Mouse (Mus musculus): Measurements from ENCODE around the gene Ifnk.

The Ifnk gene

GRCm38 (mm10) chr4:35151756-35152155 is at the start of gene Ifnk:
Gene Ifnk, plus strand, starts transcription at chr4:35152056.
- DNase-seq (ENCODE audit: low read depth, low spot score): no peak

GRCm38 (mm10) chr4:35105115-35105773 is 46.6 kb upstream of the Ifnk start:
- no peak for DNase-seq (ENCODE audit: low read depth, low spot score)

DNA sequence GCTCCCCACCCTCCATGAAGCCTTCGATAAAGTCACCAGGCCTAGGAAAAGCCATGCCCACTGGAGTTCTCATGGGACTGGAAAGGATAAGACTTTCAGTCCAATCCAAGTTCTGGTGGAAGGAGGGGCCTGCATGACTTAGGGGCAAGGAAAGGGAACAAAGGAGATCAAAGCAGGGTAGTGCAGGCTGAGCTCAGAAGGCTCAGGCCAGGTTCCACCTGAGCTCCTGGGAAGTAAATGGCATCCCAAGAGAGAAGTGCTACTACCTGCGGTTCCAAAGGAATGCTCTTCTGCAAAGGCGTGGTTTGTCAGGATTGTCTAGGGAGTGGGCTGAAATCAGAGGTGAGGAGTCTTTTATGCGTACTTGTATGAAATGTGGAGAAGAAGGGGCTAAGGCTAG is 39.4 kb upstream of the Ifnk start:
- no peak for DNase-seq (ENCODE audit: low read depth, low spot score)

GRCm38 (mm10) chr4:35113516-35114248 is 38.2 kb upstream of the Ifnk start:
- no peak for DNase-seq (ENCODE audit: low read depth, low spot score)

DNA sequence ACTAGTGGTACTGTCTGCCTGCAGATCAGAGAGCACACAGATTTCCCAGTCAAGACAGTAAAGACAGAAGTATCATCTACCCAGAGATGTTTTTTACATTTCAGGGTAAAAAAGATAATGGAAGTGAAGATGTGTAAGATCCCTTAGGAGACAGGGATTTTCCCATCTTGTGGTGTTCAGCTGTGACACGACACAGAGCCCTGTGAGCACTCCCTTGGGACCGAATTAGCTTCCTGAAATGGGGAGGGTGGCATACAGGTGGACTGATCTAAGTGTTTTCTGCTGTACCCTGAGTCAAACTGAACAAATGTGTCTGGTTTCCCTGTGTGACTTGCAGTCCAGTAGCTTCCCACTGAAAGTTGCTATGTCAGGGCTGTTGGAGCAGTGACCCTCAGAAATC is 36.9 kb upstream of the Ifnk start:
- no peak for DNase-seq (ENCODE audit: low read depth, low spot score)

GRCm38 (mm10) chr4:35115933-35116332 is 35.9 kb upstream of the Ifnk start:
- DNase-seq (ENCODE audit: low read depth, low spot score): no peak

DNA sequence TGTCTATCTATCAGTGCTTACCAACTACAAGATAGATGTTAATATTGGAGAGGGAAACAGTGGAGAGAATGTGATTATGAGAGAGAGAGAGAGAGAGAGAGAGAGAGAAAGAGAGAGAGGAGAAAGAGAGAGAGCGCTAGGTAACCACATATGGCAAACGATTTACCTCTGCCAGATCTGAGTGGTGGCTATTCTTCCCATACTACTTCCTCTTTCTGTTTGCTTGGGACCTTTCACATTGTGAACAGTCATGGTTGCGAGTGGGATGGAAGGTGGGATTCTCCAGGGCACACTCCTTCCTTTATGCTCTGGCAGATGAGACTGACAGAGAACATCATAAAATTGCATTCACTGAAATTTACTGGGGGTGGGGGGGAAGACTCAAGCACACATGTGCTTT is 34.7 kb upstream of the Ifnk start:
- no peak for DNase-seq (ENCODE audit: low read depth, low spot score)

- DNase-seq (ENCODE audit: low read depth, low spot score): no peak
Observed at GRCm38 (mm10) chr4:35118851-35119250, 33.0 kb upstream of the Ifnk start.

- DNase-seq (ENCODE audit: low read depth, low spot score): no peak
Observed at GRCm38 (mm10) chr4:35120159-35120558, 31.7 kb upstream of the Ifnk start.

GRCm38 (mm10) chr4:35120575-35120974 is 31.3 kb upstream of the Ifnk start:
- DNase-seq (ENCODE audit: low read depth, low spot score): no peak

- DNase-seq (ENCODE audit: low read depth, low spot score): no peak
Observed at GRCm38 (mm10) chr4:35121060-35121459, 30.8 kb upstream of the Ifnk start.

- DNase-seq (ENCODE audit: low read depth, low spot score): no peak
Observed at GRCm38 (mm10) chr4:35123087-35123486, 28.8 kb upstream of the Ifnk start.

- no peak for DNase-seq (ENCODE audit: low read depth, low spot score)
Observed at GRCm38 (mm10) chr4:35124027-35124426, 27.8 kb upstream of the Ifnk start.

DNA sequence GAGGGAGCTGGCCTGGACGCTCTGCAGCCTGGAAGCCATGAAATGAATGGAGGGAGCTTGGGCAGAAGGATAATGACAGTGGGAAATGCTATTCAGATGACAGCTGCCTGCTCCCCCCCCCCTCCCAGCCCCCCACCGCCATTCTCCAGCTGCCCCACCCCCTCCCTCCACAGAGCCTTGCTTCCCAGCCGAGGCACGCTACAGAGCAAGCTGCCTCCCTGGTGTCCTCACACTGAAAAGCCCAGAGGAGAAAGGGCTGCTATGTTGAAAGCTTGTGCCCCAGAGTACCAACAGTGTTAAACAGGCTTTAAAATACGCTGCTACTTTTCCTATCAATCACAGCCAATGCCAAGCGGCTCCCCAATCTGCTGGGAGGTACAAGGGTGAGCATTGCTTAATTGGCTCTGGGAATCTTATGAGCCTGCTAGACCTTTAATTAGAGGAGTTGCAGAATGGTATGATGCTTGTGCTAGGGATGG is 26.5 kb upstream of the Ifnk start:
- DNase-seq (ENCODE audit: low read depth, low spot score): no peak

GRCm38 (mm10) chr4:35126776-35127175 is 25.1 kb upstream of the Ifnk start:
- no peak for DNase-seq (ENCODE audit: low read depth, low spot score)

- DNase-seq (ENCODE audit: low read depth, low spot score): no peak
Observed at GRCm38 (mm10) chr4:35127759-35128158, 24.1 kb upstream of the Ifnk start.

DNA sequence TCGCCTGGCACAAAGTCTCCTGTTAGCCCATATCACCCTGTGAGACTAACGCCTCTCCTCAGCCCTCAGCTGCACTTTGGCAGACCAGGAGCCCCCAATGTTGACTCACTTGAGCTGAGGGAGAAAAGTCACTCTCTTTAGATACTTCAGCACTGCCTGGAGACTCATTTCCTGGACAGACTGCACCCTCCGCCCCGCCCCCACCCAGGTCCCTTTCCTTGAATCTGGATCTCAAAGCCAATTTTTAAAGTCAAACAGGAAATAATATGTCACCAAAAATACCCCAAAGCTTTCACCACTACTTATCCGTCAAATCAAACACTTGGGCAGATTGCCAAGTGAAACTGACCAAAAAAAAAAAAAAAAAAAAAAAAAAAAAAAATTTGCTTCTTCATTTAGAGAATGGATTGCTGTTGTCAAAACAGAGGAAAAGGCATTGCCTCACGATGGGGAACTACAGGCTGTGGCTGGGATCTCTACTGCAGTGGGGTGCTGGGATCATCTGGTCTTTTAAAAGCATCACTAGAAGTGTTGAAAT is 21.4 kb upstream of the Ifnk start:
- DNase-seq (ENCODE audit: low read depth, low spot score): no peak

- DNase-seq (ENCODE audit: low read depth, low spot score): no peak
Observed at GRCm38 (mm10) chr4:35131592-35131991, 20.3 kb upstream of the Ifnk start.

GRCm38 (mm10) chr4:35133411-35133810 is 18.4 kb upstream of the Ifnk start:
- no peak for DNase-seq (ENCODE audit: low read depth, low spot score)

- no peak for DNase-seq (ENCODE audit: low read depth, low spot score)
Observed at GRCm38 (mm10) chr4:35134846-35135611, 16.8 kb upstream of the Ifnk start.

- DNase-seq (ENCODE audit: low read depth, low spot score): no peak
Observed at GRCm38 (mm10) chr4:35135806-35136205, 16.1 kb upstream of the Ifnk start.

DNA sequence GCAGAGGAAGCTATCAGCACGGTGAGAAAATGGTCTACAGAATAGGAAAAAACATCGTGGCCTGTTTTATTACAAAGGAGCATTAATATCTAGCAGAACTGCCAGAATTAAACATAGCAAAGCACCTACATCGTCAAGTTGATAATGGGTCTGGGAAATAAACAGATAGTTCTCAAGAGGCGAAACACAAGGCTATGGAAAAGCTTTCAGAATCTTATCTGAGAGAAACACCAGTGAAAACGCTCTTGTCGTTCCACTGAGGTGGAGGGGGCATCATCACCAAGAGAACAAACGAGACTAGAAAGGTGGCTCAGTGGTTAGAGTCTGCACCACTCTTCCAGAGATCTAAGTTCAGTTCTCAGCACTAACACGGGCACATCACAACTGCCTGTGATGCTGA is 14.9 kb upstream of the Ifnk start:
- no peak for DNase-seq (ENCODE audit: low read depth, low spot score)

Data from telencephalon, adult 2 months (tissue).